Mouse (Mus musculus) myocyte (in vitro differentiated cells): ENCODE results near the gene Traf4.

Source experiments
- MAX ChIP-seq: IDR thresholded peaks from one replicate; pipeline ENCODE4 v1.6.1; 2011; ENCODE audit warnings: low read depth, mild to moderate bottlenecking, control low read depth
- MYOG ChIP-seq, 3 experiments: IDR thresholded peaks; one replicate each; pipeline ENCODE4 v1.6.1; 2011; ENCODE audit warnings: control low read depth in 2 of 3, low read depth in 2 of 3, mild to moderate bottlenecking in 2 of 3; ENCODE audit not compliant: insufficient read length in 2 of 3, control insufficient read depth in 1 of 3, insufficient read depth in 1 of 3
- POLR2A ChIP-seq: IDR thresholded peaks from one replicate; pipeline ENCODE4 v1.6.1; 2011; ENCODE audit warnings: low read depth, mild to moderate bottlenecking, control low read depth, moderate library complexity; ENCODE audit not compliant: insufficient read length
- TCF12 ChIP-seq: IDR thresholded peaks from one replicate; pipeline ENCODE4 v1.6.1; 2011; ENCODE audit warnings: mild to moderate bottlenecking, control low read depth; ENCODE audit not compliant: poor library complexity, insufficient read depth, severe bottlenecking
- TCF3 ChIP-seq: IDR thresholded peaks from one replicate; pipeline ENCODE4 v1.6.1; 2011; ENCODE audit warnings: low read depth, control low read depth; ENCODE audit not compliant: insufficient read length

- TF ChIP-seq MYOG (IDR thresholded peaks at IDR 0.05; ENCODE audit: control insufficient read depth in 1 of 3, insufficient read depth in 1 of 3, insufficient read length in 2 of 3, low read depth in 2 of 3) (peak in 1 of 3 experiments; percentile 50), MAX (no peak), POLR2A (no peak), TCF12 (no peak), TCF3 (no peak)
Observed at GRCm38 (mm10) chr11:78156156-78156699, 9.2 kb downstream of the Traf4 start.
